Mouse (Mus musculus) stomach, postnatal 0 days (tissue): ENCODE data around the gene 1700056E22Rik. TPM values are rescaled to one million over a fixed set of nuclear protein-coding genes. Genes with fewer than 3 reads are reported as not detected.

Experiments used
- ATAC-seq: fragments of 200-750 bp; cut with Nextera tagmentation; 2 replicates; pipeline ENCODE4 v1.8.0; 2017; ENCODE audit not compliant: low FRiP score, low TSS enrichment
- DNase-seq: peaks from one replicate; pipeline ENCODE4 v3.0.0-alpha.2; 2016; ENCODE audit warnings: low spot score
- H3K27ac ChIP-seq: fragments of 300-500 bp; sonication (generic); replicated peaks from 2 replicates; pipeline ENCODE4 v1.5.1; 2014; ENCODE audit warnings: mild to moderate bottlenecking, control low read depth
- H3K27me3 ChIP-seq: fragments of 300-500 bp; sonication (generic); 2 replicates; pipeline ENCODE4 v1.6.1; 2014; ENCODE audit warnings: low read length; ENCODE audit not compliant: control insufficient read depth, insufficient read depth
- H3K36me3 ChIP-seq: fragments of 300-500 bp; sonication (generic); 2 replicates; pipeline ENCODE4 v1.6.1; 2014; ENCODE audit warnings: low read length, mixed read lengths; ENCODE audit not compliant: control insufficient read depth, insufficient read depth
- H3K4me1 ChIP-seq: fragments of 300-500 bp; sonication (generic); replicated peaks from 2 replicates; pipeline ENCODE4 v1.6.1; 2014; ENCODE audit warnings: antibody characterized with exemption; ENCODE audit not compliant: control insufficient read depth, insufficient read depth
- H3K4me2 ChIP-seq: fragments of 300-500 bp; sonication (generic); replicated peaks from 2 replicates; pipeline ENCODE4 v1.6.1; 2014; ENCODE audit warnings: low read depth, mild to moderate bottlenecking, control low read depth, moderate library complexity
- H3K4me3 ChIP-seq: fragments of 300-500 bp; sonication (generic); 2 replicates; pipeline ENCODE4 v1.5.1; 2014; ENCODE audit warnings: low read depth, low read length, control low read depth
- H3K9ac ChIP-seq: fragments of 300-500 bp; sonication (generic); 2 replicates; pipeline ENCODE4 v1.6.1; 2014; ENCODE audit warnings: mild to moderate bottlenecking, low read length, control low read depth, mixed read lengths
- H3K9me3 ChIP-seq: fragments of 300-500 bp; sonication (generic); 2 replicates; pipeline ENCODE4 v1.6.1; 2016; ENCODE audit warnings: low read length; ENCODE audit not compliant: control insufficient read depth
- CTCF ChIP-seq: IDR thresholded peaks from 2 replicates; pipeline ENCODE4 v1.5.1; 2016; ENCODE audit warnings: antibody characterized with exemption, low read depth, mild to moderate bottlenecking, moderate library complexity
- EP300 ChIP-seq: optimal IDR thresholded peaks from 2 replicates; pipeline ENCODE3; 2016; ENCODE audit warnings: antibody characterized with exemption
- WGBS: fragments of 180-500 bp; shearing (Covaris S2); extraction: QIAGEN DNeasy Blood & Tissue Kit; methylation state at CpG from one replicate; pipeline ENCODE4 v1.1.7; 2014; 5-methylcytosine and 5-hydroxymethylcytosine counted together
- polyA plus RNA-seq: library from polyadenylated mRNA; unstranded; fragments of >200 nt; fragmentation: Nextera tagmentation; extraction: Ambion mirVana; gene quantifications from 2 replicates; pipeline ENCODE4 v1.2.1, GENCODE M21; 2015

Gene 1700056E22Rik
- polyA plus RNA-seq, 1 experiment from 2014 or later, result 1.6 TPM

- ATAC-seq (no peak), DNase-seq (no peak)
- H3K4me2 ChIP-seq, result no peak overlapping the region
- 78% methylated on average over 4 of the region's 4 CpGs for WGBS
- no peak overlapping the region for H3K27ac ChIP-seq
- H3K4me3 ChIP-seq, result no peak overlapping the region
- TF ChIP-seq CTCF (no peak), EP300 (no peak)
- no peaks in the 10 kb centered on the region for H3K9me3 ChIP-seq
- H3K9ac ChIP-seq, result no peak overlapping the region
- no peaks in the 10 kb centered on the region for H3K27me3 ChIP-seq
- no peaks in the 10 kb centered on the region for H3K36me3 ChIP-seq
- H3K4me1 ChIP-seq, result no peaks in the 10 kb centered on the region; the same call in 1 of the 2 replicates
Measured at GRCm38 (mm10) chr1:184053711-184054110, 19.6 kb upstream of the 1700056E22Rik start.

- Histone ChIP-seq H3K9ac (no peak overlapping the region), H3K27me3 (no peaks in the 10 kb centered on the region), H3K27ac (no peak overlapping the region), H3K36me3 (no peaks in the 10 kb centered on the region), H3K4me1 (no peaks in the 10 kb centered on the region; the same call in 1 of the 2 replicates), H3K4me3 (no peak overlapping the region), H3K4me2 (no peak overlapping the region), H3K9me3 (no peaks in the 10 kb centered on the region)
- WGBS, result 56% methylated on average over 4 of the region's 4 CpGs
- TF ChIP-seq CTCF, result no peak
- TF ChIP-seq EP300, result no peak
- no peak for DNase-seq
- ATAC-seq, result no peak
Measured at GRCm38 (mm10) chr1:184053141-184053540, 19.0 kb upstream of the 1700056E22Rik start.

- Histone ChIP-seq H3K9ac (no peak overlapping the region), H3K4me3 (no peak overlapping the region), H3K4me2 (no peak overlapping the region), H3K27me3 (no peaks in the 10 kb centered on the region), H3K36me3 (no peaks in the 10 kb centered on the region), H3K27ac (no peak overlapping the region), H3K9me3 (no peaks in the 10 kb centered on the region), H3K4me1 (no peaks in the 10 kb centered on the region; the same call in 1 of the 2 replicates)
- WGBS, result 61% methylated on average over 4 of the region's 4 CpGs
- no peak for DNase-seq
- TF ChIP-seq EP300, result no peak
- TF ChIP-seq CTCF, result no peak
- no peak for ATAC-seq
Measured at GRCm38 (mm10) chr1:184052331-184052730, 18.2 kb upstream of the 1700056E22Rik start.

GRCm38 (mm10) chr1:184051824-184052223 is 17.7 kb upstream of the 1700056E22Rik start:
- Histone ChIP-seq H3K27me3 (no peaks in the 10 kb centered on the region), H3K4me1 (no peaks in the 10 kb centered on the region; the same call in 1 of the 2 replicates), H3K27ac (no peak overlapping the region), H3K4me3 (no peak overlapping the region), H3K4me2 (no peak overlapping the region), H3K36me3 (no peaks in the 10 kb centered on the region), H3K9me3 (no peaks in the 10 kb centered on the region), H3K9ac (no peak overlapping the region)
- DNase-seq (peak; percentile 71), ATAC-seq (peak; percentile 88)
- no peak for TF ChIP-seq CTCF
- TF ChIP-seq EP300, result no peak
- 18% methylated on average over 6 of the region's 6 CpGs for WGBS

- H3K4me3 ChIP-seq, result no peak overlapping the region
- WGBS, result 57% methylated on average over 1 of the region's 1 CpGs
- ATAC-seq, result no peak
Measured at GRCm38 (mm10) chr1:184051286-184051685, 17.2 kb upstream of the 1700056E22Rik start.

GRCm38 (mm10) chr1:184048675-184049418 is 14.7 kb upstream of the 1700056E22Rik start:
- H3K36me3 ChIP-seq, result no peaks in the 10 kb centered on the region
- DNase-seq (no peak), ATAC-seq (no peak)
- TF ChIP-seq CTCF (no peak), EP300 (no peak)
- no peaks in the 10 kb centered on the region for H3K27me3 ChIP-seq
- 50% methylated on average over 10 of the region's 10 CpGs for WGBS
- H3K4me2 ChIP-seq, result 0 out of 2 replicates have a peak overlapping the region, but pooled peaks have one; percentile 18
- no peak overlapping the region for H3K9ac ChIP-seq
- H3K4me3 ChIP-seq, result no peak overlapping the region
- no peaks in the 10 kb centered on the region for H3K9me3 ChIP-seq
- H3K4me1 ChIP-seq, result no peaks in the 10 kb centered on the region; the same call in 1 of the 2 replicates
- H3K27ac ChIP-seq, result no peak overlapping the region

More at GRCm38 (mm10) chr1:184051286-184051685, 17.2 kb upstream of the 1700056E22Rik start:
- Histone ChIP-seq H3K4me2 (no peak overlapping the region), H3K9me3 (no peaks in the 10 kb centered on the region), H3K27me3 (no peaks in the 10 kb centered on the region), H3K4me1 (no peaks in the 10 kb centered on the region; the same call in 1 of the 2 replicates), H3K9ac (no peak overlapping the region), H3K36me3 (no peaks in the 10 kb centered on the region), H3K27ac (no peak overlapping the region)
- DNase-seq, result no peak
- TF ChIP-seq EP300 (no peak), CTCF (no peak)
